Mouse (Mus musculus) limb, embryonic 12.5 days (tissue): ENCODE measurements around the gene Tcf25. TPM values are rescaled to one million over a fixed set of nuclear protein-coding genes. Genes with fewer than 3 reads are reported as not detected.
A peak's percentile ranks its signal among the peaks of the same experiment; 100 is the strongest.

ENCODE experiments used
- ATAC-seq: fragments of 200-750 bp; cut with Nextera tagmentation; 2 replicates; pipeline ENCODE4 v1.8.0; 2017; ENCODE audit warnings: low read depth, moderate TSS enrichment; ENCODE audit not compliant: insufficient number of reproducible peaks, insufficient read depth, low FRiP score, low TSS enrichment
- H3K27ac ChIP-seq: fragments of 300-500 bp; sonication (generic); 2 replicates; pipeline ENCODE4 v1.5.1; 2016; ENCODE audit warnings: mild to moderate bottlenecking, moderate library complexity
- H3K27me3 ChIP-seq: fragments of 300-500 bp; sonication (generic); 2 replicates; pipeline ENCODE4 v1.6.1; 2016; ENCODE audit warnings: mild to moderate bottlenecking, moderate library complexity
- H3K36me3 ChIP-seq: fragments of 300-500 bp; sonication (generic); 2 replicates; pipeline ENCODE4 v1.6.1; 2016; ENCODE audit warnings: mild to moderate bottlenecking, moderate library complexity
- H3K4me1 ChIP-seq: fragments of 300-500 bp; sonication (generic); replicated peaks from 2 replicates; pipeline ENCODE4 v1.6.1; 2016
- H3K4me2 ChIP-seq: fragments of 300-500 bp; sonication (generic); 2 replicates; pipeline ENCODE4 v1.6.1; 2016; ENCODE audit warnings: mild to moderate bottlenecking, moderate library complexity
- H3K4me3 ChIP-seq: fragments of 300-500 bp; sonication (generic); replicated peaks from 2 replicates; pipeline ENCODE4 v1.5.1; 2016; ENCODE audit warnings: mild to moderate bottlenecking
- H3K9ac ChIP-seq: fragments of 300-500 bp; sonication (generic); replicated peaks from 2 replicates; pipeline ENCODE4 v1.6.1; 2016; ENCODE audit warnings: mild to moderate bottlenecking, moderate library complexity
- H3K9me3 ChIP-seq: fragments of 300-500 bp; sonication (generic); 2 replicates; pipeline ENCODE4 v1.6.1; 2016; ENCODE audit warnings: mild to moderate bottlenecking, moderate library complexity
- WGBS: fragments of 180-500 bp; shearing (Covaris S2); methylation state at CpG from one replicate; pipeline ENCODE4 v1.1.7; 2016; 5-methylcytosine and 5-hydroxymethylcytosine counted together
- polyA plus RNA-seq: library from polyadenylated mRNA; unstranded; fragments of >200 nt; fragmentation: Nextera tagmentation; extraction: Ambion mirVana; gene quantifications from 2 replicates; pipeline ENCODE4 v1.2.1, GENCODE M21; 2016

Tcf25 gene
- polyA plus RNA-seq, 1 experiment from 2014 or later: 149 TPM

- no peak overlapping the region for H3K4me2 ChIP-seq
- H3K27ac ChIP-seq: no peak overlapping the region
- no peak for ATAC-seq
- no peak overlapping the region for H3K9ac ChIP-seq
- 95% methylated on average over 7 of the region's 7 CpGs for WGBS
- H3K9me3 ChIP-seq: no peaks in the 10 kb centered on the region
- no peaks in the 10 kb centered on the region for H3K4me1 ChIP-seq
- no peak overlapping the region for H3K4me3 ChIP-seq
- peaks cover 100% of the 10 kb centered on the region for H3K36me3 ChIP-seq
- no peaks in the 10 kb centered on the region for H3K27me3 ChIP-seq
Observed at GRCm38 (mm10) chr8:123389026-123389425, 15.5 kb downstream of the Tcf25 start.

- H3K4me2 ChIP-seq: no peak overlapping the region
- WGBS: 91% methylated on average over 13 of the region's 13 CpGs
- no peaks in the 10 kb centered on the region for H3K4me1 ChIP-seq
- peaks cover 100% of the 10 kb centered on the region for H3K36me3 ChIP-seq
- no peak overlapping the region for H3K27ac ChIP-seq
- no peaks in the 10 kb centered on the region for H3K9me3 ChIP-seq
- no peak overlapping the region for H3K9ac ChIP-seq
- no peaks in the 10 kb centered on the region; the same call in 1 of the 2 replicates for H3K27me3 ChIP-seq
- no peak for ATAC-seq
- no peak overlapping the region for H3K4me3 ChIP-seq
Observed at GRCm38 (mm10) chr8:123398308-123398707, 24.8 kb downstream of the Tcf25 start.

- H3K36me3 ChIP-seq: peaks cover 66% of the 10 kb centered on the region
- WGBS: 88% methylated on average over 9 of the region's 9 CpGs
- H3K27me3 ChIP-seq: no peaks in the 10 kb centered on the region; the same call in 1 of the 2 replicates
- H3K4me2 ChIP-seq: no peak overlapping the region
- H3K4me1 ChIP-seq: no peaks in the 10 kb centered on the region
- no peak overlapping the region for H3K27ac ChIP-seq
- ATAC-seq: no peak
- no peaks in the 10 kb centered on the region for H3K9me3 ChIP-seq
- H3K4me3 ChIP-seq: no peak overlapping the region
- H3K9ac ChIP-seq: no peak overlapping the region
Observed at GRCm38 (mm10) chr8:123401936-123402335, 28.4 kb downstream of the Tcf25 start.

- Histone ChIP-seq H3K27me3 (peaks cover 6% of the 10 kb centered on the region), H3K4me3 (no peak overlapping the region), H3K4me1 (no peaks in the 10 kb centered on the region), H3K36me3 (peaks cover 57% of the 10 kb centered on the region), H3K9me3 (no peaks in the 10 kb centered on the region), H3K27ac (no peak overlapping the region), H3K9ac (no peak overlapping the region), H3K4me2 (no peak overlapping the region)
- no peak for ATAC-seq
- WGBS: 93% methylated on average over 9 of the region's 9 CpGs
Observed at GRCm38 (mm10) chr8:123402730-123403326, 29.3 kb downstream of the Tcf25 start.

- 36% methylated on average over 8 of the region's 8 CpGs for WGBS
- H3K27ac ChIP-seq: no peak overlapping the region
- no peak for ATAC-seq
Observed at GRCm38 (mm10) chr8:123404521-123404920, 31.0 kb downstream of the Tcf25 start.

GRCm38 (mm10) chr8:123406786-123407185, 33.2 kb downstream of the Tcf25 start, which contains the start of gene Mc1r:
TSS of gene Mc1r (plus strand) at chr8:123407107.
- Histone ChIP-seq H3K4me1 (peaks cover 3% of the 10 kb centered on the region), H3K9ac (no peak within 1 kb of the TSS), H3K9me3 (no peaks in the 10 kb centered on the region), H3K36me3 (peaks cover 17% of the 10 kb centered on the region), H3K27ac (no peak within 1 kb of the TSS), H3K4me2 (no peak within 1 kb of the TSS), H3K4me3 (no peak within 1 kb of the TSS), H3K27me3 (peaks cover 44% of the 10 kb centered on the region)
- ATAC-seq: no peak
- WGBS: 15% methylated on average over 4 of the region's 4 CpGs

More at GRCm38 (mm10) chr8:123404521-123404920, 31.0 kb downstream of the Tcf25 start:
- H3K4me2 ChIP-seq: no peak overlapping the region
- H3K4me1 ChIP-seq: no peaks in the 10 kb centered on the region
- peaks cover 40% of the 10 kb centered on the region for H3K36me3 ChIP-seq
- no peak overlapping the region for H3K4me3 ChIP-seq
- peaks cover 21% of the 10 kb centered on the region for H3K27me3 ChIP-seq
- no peaks in the 10 kb centered on the region for H3K9me3 ChIP-seq
- no peak overlapping the region; the same call in 1 of the 2 replicates for H3K9ac ChIP-seq

GRCm38 (mm10) chr8:123407612-123408011, 34.1 kb downstream of the Tcf25 start:
- 93% methylated on average over 13 of the region's 13 CpGs for WGBS
- Histone ChIP-seq H3K27ac (no peak overlapping the region), H3K4me2 (no peak overlapping the region), H3K27me3 (peaks cover 52% of the 10 kb centered on the region), H3K9me3 (no peaks in the 10 kb centered on the region), H3K4me3 (no peak overlapping the region), H3K4me1 (peaks cover 11% of the 10 kb centered on the region), H3K9ac (no peak overlapping the region), H3K36me3 (peaks cover 9% of the 10 kb centered on the region)
- no peak for ATAC-seq

- Histone ChIP-seq H3K9ac (no peak overlapping the region), H3K27ac (no peak overlapping the region), H3K4me2 (no peak overlapping the region), H3K9me3 (no peaks in the 10 kb centered on the region), H3K27me3 (peaks cover 65% of the 10 kb centered on the region), H3K4me1 (peaks cover 16% of the 10 kb centered on the region), H3K36me3 (no peaks in the 10 kb centered on the region), H3K4me3 (no peak overlapping the region)
- no peak for ATAC-seq
- WGBS: 76% methylated on average over 9 of the region's 9 CpGs
Observed at GRCm38 (mm10) chr8:123408586-123409544, 35.3 kb downstream of the Tcf25 start.

- Histone ChIP-seq H3K27ac (no peak overlapping the region), H3K4me1 (peaks cover 16% of the 10 kb centered on the region)
- 75% methylated on average over 8 of the region's 8 CpGs for whole genome bisulfite sequencing
Observed at GRCm38 (mm10) chr8:123410049-123410587, 36.6 kb downstream of the Tcf25 start.

GRCm38 (mm10) chr8:123410788-123411187, 37.2 kb downstream of the Tcf25 start:
- Histone ChIP-seq H3K4me2 (peak overlapping the region; percentile 58), H3K9me3 (no peaks in the 10 kb centered on the region), H3K4me3 (peak overlapping the region; percentile 44), H3K27me3 (peaks cover 69% of the 10 kb centered on the region), H3K27ac (no peak overlapping the region), H3K9ac (0 out of 2 replicates have a peak overlapping the region, but pooled peaks have one; percentile 38), H3K36me3 (no peaks in the 10 kb centered on the region), H3K4me1 (peaks cover 16% of the 10 kb centered on the region)
- ATAC-seq: no peak
- WGBS: 12% methylated on average over 11 of the region's 11 CpGs

More at GRCm38 (mm10) chr8:123410049-123410587, 36.6 kb downstream of the Tcf25 start:
- peak overlapping the region; percentile 58; the same call in 1 of the 2 replicates for H3K4me2 ChIP-seq
- H3K36me3 ChIP-seq: no peaks in the 10 kb centered on the region
- no peak for ATAC-seq
- H3K9me3 ChIP-seq: no peaks in the 10 kb centered on the region
- H3K9ac ChIP-seq: no peak overlapping the region
- H3K27me3 ChIP-seq: peaks cover 69% of the 10 kb centered on the region
- no peak overlapping the region for H3K4me3 ChIP-seq

- under 1% methylated on average over 29 of the region's 29 CpGs for WGBS
Observed at GRCm38 (mm10) chr8:123411246-123411645, 37.7 kb downstream of the Tcf25 start, which contains the start of gene Tubb3. TSS of gene Tubb3 (plus strand) at chr8:123411424.

More at GRCm38 (mm10) chr8:123411246-123411645, 37.7 kb downstream of the Tcf25 start, which contains the start of gene Tubb3:
- H3K27me3 ChIP-seq: peaks cover 69% of the 10 kb centered on the region
- peaks cover 16% of the 10 kb centered on the region for H3K4me1 ChIP-seq
- H3K9ac ChIP-seq: peak within 1 kb of the TSS; percentile 38
- peak within 1 kb of the TSS; percentile 58 for H3K4me2 ChIP-seq
- H3K4me3 ChIP-seq: peak within 1 kb of the TSS; percentile 44
- H3K27ac ChIP-seq: no peak within 1 kb of the TSS
- no peaks in the 10 kb centered on the region for H3K9me3 ChIP-seq
- peak; percentile 52; the same call in 1 of the 2 replicates for ATAC-seq
- H3K36me3 ChIP-seq: no peaks in the 10 kb centered on the region
